Mouse (Mus musculus) 3134 (cell line): ENCODE data around the gene Tuba1b.

Experiments used
- DNase-seq: peaks from one replicate; pipeline ENCODE4 v3.0.0-alpha.2; 2011; ENCODE audit warnings: low spot score; ENCODE audit not compliant: insufficient read length; ENCODE audit errors: extremely low read depth

Tuba1b gene

DNA sequence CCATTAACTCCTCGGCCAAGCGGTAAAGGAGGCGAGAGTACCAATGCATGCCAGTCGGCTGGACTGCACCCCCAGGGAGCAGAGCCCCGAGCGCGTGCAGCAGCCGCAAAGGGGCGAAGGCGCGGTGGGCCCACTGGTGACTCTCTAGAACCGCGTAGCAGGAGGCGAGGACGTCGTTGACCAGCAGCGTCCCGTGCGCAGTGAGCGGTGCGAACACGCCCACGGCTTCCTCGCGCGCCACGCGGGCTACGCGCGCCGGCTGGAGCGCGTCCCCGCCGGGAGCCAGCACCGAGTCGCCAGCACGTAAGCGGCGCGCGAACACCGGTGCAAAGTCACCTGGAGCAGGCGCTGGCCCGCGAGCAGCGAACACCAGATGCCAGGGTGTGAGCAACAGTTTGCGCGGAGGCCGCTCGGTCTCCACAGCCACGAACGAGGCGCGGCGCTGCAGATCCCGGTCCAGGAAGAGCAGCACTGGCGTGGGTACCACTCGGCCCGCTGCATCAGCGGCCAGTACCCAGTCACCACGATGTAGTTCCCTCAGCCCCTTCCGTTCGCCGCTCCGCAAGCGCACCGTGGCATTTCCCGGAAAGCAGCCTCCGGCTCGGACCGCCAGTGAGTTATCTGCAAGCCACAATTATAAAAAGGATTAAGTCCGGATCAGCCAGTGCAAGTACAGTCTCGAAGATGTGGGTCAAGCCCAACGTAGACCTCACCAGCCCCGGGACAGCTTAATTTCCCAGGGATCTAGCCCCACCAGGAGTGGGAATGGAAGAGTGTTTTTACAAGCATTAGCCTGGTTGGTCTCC is 40.2 kb downstream of the Tuba1b start, which contains the start of gene Rhebl1:
TSS of gene Rhebl1 (minus strand) at position 601 of the 806 bp plus-strand sequence.
- DNase-seq: no peak

GRCm38 (mm10) chr15:98893036-98893435 is 41.3 kb downstream of the Tuba1b start:
- DNase-seq: no peak

- DNase-seq: no peak
Measured at GRCm38 (mm10) chr15:98891907-98892606, 42.3 kb downstream of the Tuba1b start.

DNA sequence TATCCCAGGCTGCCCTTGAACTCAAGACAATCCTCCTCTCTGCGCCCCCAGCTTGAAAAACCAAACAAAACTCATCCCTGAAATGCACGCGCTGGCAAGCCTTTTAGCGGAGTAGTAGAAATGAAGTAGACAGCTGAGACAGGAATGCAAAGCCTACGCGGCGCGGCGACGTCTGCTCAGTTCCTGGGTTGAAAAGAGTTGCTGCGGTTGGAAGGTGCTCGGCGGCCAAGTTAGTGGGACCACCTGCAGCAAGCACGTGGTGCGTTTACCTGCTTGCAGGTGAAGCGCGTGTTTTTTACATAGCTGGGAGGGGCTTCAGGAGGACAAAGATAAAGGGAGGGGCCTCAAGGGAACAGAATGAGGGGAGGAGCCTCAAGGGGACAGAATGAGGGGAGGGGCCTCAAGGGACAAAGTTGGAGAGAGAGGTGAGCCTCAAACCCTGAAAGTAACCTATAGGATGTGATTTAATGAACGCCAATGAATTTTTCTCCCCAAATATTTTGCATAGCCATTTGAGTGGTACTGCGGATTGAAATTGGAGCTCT is 43.1 kb downstream of the Tuba1b start:
- DNase-seq: no peak

GRCm38 (mm10) chr15:98887526-98887925 is 46.8 kb downstream of the Tuba1b start:
- DNase-seq: no peak

GRCm38 (mm10) chr15:98886667-98887387 is 47.5 kb downstream of the Tuba1b start:
- no peak for DNase-seq

DNA sequence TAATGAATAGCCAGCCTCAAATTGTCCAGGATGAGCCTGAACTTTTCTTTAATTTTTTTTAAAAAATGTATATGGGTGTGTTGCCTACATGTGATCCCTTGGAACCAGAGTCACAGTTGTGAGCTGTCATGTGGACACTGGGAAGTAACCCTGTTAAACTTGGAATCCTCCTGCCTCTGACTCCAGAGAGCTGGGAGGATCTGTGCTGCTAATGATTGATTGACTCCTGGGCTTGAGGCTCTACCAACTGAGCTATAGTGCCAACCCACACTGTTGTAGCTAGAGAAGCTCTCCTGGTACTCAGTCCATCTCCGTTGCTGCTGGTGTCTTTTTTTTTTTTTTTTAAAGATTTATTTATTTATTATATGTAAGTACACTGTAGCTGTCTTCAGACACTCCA is 50.3 kb downstream of the Tuba1b start:
- DNase-seq: no peak

DNA sequence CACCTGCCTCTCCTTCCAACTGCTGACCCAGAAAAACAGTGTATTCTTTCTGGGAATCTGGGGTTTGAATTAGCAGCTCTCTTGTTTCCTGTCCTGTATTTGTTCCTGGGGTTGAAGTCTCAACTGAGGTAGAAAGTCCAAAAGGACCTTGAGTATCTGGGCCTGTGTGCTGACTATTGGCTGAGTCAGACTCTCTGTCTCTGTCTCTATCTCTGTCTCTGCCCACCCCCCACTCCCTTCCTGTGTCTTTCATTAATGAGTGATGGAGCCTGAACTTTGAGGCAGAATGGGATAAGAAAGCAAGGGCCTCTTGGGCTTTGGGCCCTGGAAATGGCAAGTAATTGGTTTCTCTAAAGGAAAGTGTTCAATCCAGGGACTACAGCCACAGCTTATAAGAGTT is 50.7 kb downstream of the Tuba1b start:
- DNase-seq: no peak

DNA sequence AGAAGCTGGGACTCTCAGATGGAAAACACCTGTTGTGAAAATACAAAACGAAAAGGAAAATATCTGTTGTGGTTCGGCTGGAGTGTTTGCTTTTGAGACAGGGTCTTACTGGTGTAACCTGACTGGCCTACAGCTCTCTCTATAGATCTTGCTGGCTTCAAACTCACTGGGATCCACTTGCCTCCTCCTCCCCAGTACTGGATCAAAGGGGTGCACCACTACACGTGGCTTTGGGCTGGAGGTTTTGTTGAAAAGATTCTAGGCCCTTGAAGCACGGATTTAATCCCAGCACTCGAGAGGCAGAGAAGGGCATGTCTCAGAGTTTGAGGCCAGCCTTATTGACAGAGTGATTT is 52.7 kb downstream of the Tuba1b start:
- no peak for DNase-seq
